Mouse (Mus musculus) embryonic facial prominence, embryonic 12.5 days (tissue): ENCODE results near the gene Tceanc2. TPM values are rescaled to one million over a fixed set of nuclear protein-coding genes. Genes with fewer than 3 reads are reported as not detected.

Experiments
- ATAC-seq: fragments of 200-750 bp; cut with Nextera tagmentation; 2 replicates; pipeline ENCODE4 v1.8.0; 2017; ENCODE audit not compliant: insufficient number of reproducible peaks, insufficient read depth, low FRiP score, low TSS enrichment
- H3K27ac ChIP-seq: fragments of 300-500 bp; sonication (generic); 2 replicates; pipeline ENCODE4 v1.5.1; 2016; ENCODE audit warnings: mild to moderate bottlenecking
- H3K27me3 ChIP-seq: fragments of 300-500 bp; sonication (generic); 2 replicates; pipeline ENCODE4 v1.6.1; 2016; ENCODE audit warnings: mild to moderate bottlenecking, moderate library complexity
- H3K36me3 ChIP-seq: fragments of 300-500 bp; sonication (generic); 2 replicates; pipeline ENCODE4 v1.6.1; 2016; ENCODE audit warnings: mild to moderate bottlenecking
- H3K4me1 ChIP-seq: fragments of 300-500 bp; sonication (generic); 2 replicates; pipeline ENCODE4 v1.6.1; 2016
- H3K4me2 ChIP-seq: fragments of 300-500 bp; sonication (generic); replicated peaks from 2 replicates; pipeline ENCODE4 v1.6.1; 2016; ENCODE audit warnings: mild to moderate bottlenecking, moderate library complexity
- H3K4me3 ChIP-seq: fragments of 300-500 bp; sonication (generic); 2 replicates; pipeline ENCODE4 v1.5.1; 2016; ENCODE audit warnings: mild to moderate bottlenecking
- H3K9ac ChIP-seq: fragments of 300-500 bp; sonication (generic); 2 replicates; pipeline ENCODE4 v1.6.1; 2016; ENCODE audit warnings: mild to moderate bottlenecking, moderate library complexity
- H3K9me3 ChIP-seq: fragments of 300-500 bp; sonication (generic); 2 replicates; pipeline ENCODE4 v1.6.1; 2016; ENCODE audit warnings: mild to moderate bottlenecking, moderate library complexity
- WGBS: fragments of 180-500 bp; shearing (Covaris S2); methylation state at CpG from one replicate; pipeline ENCODE4 v1.1.7; 2016; 5-methylcytosine and 5-hydroxymethylcytosine counted together
- polyA plus RNA-seq: library from polyadenylated mRNA; unstranded; fragments of >200 nt; fragmentation: Nextera tagmentation; extraction: Ambion mirVana; gene quantifications from 2 replicates; pipeline ENCODE4 v1.2.1, GENCODE M21; 2016

The Tceanc2 gene
- polyA plus RNA-seq, 1 experiment from 2014 or later: 24.7 TPM

DNA sequence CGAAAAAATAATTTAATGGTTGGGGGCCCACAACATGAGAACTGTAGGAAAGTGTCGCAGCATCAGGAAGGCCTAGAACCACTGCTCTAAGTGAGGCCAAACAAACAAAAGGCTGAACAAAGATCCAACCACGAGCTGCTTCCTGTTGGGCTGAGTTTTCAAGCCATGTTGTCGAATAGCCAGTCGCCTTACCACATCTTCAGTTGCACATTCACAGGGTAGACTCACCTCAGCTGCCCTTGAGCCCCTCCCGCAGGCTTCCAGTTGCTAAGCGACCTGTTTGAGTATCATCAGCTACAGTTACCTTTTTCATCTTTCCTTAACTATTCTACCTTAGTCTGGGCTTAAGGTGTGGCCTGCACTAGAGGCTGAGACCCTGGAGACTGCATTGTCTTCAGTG, 24.1 kb upstream of the Tceanc2 start:
- ATAC-seq: no peak
- Histone ChIP-seq H3K27ac (no peak overlapping the region), H3K27me3 (no peaks in the 10 kb centered on the region), H3K36me3 (peaks cover 82% of the 10 kb centered on the region), H3K4me3 (no peak overlapping the region), H3K4me2 (no peak overlapping the region), H3K9me3 (no peaks in the 10 kb centered on the region), H3K9ac (no peak overlapping the region), H3K4me1 (no peaks in the 10 kb centered on the region)
- WGBS: 89% methylated on average over 7 of the region's 7 CpGs

DNA sequence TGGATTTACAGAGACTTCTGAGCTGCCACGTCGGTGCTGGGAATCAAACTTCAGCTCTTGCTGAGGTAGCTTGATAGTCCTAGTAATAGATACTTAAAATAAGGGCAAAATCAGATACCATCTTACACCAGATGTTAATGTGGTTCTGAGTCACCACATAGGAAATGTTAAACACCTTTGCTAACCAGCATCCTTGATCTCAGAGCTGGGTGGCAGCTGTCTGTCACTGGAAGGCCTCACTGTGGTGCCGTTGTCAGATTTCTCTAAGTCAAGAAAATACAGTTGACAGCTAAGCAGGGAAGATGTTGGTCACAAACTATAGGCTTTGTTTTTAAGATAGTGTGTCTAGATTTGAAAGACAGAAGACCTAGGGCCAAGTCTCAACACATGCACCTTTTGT, 22.9 kb upstream of the Tceanc2 start:
- Histone ChIP-seq H3K4me1 (no peaks in the 10 kb centered on the region), H3K36me3 (peaks cover 87% of the 10 kb centered on the region), H3K9ac (no peak overlapping the region), H3K27me3 (no peaks in the 10 kb centered on the region), H3K4me3 (no peak overlapping the region), H3K4me2 (no peak overlapping the region), H3K27ac (no peak overlapping the region), H3K9me3 (no peaks in the 10 kb centered on the region)
- 91% methylated on average over 3 of the region's 3 CpGs for WGBS
- ATAC-seq: no peak

DNA sequence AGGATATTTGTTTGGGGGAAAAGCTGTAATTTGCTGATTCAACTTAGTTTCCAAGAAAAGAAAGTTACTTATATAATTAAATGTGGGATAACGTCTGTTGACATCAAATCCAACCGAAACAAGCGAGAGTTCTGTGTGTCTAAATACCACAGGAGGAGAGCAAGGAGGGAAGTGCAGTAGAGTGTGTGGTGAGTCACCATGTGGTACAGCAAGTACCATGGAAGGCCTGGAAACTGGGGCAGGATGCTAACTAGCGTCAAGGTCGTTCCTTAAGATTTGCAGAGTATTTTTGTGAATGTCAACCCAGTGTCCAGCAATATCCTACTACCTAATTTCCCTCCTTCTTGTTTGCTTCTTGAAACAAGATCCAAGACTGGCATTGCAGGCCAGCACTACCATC, 19.2 kb upstream of the Tceanc2 start:
- H3K36me3 ChIP-seq: peaks cover 82% of the 10 kb centered on the region
- WGBS: 92% methylated on average over 5 of the region's 5 CpGs
- ATAC-seq: no peak

DNA sequence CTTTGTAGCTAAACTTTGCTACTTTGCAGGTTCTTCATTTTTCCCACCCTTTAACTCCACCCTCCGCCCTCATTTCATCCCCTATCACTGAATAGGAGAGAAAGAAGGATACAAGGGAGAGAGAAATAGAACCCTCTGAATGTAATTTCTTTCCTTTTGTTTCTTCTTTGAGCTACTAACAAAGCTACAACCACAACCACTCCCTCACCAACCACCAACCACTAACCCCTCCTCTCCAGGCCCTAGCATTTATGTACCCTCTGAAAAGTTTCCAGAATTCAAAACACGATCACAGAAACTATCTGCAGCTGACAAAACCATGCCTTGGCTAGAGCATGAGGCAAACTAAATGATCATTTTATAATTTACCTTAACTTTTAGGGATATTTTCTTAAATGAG, 17.5 kb upstream of the Tceanc2 start:
- Histone ChIP-seq H3K27me3 (no peaks in the 10 kb centered on the region), H3K36me3 (peaks cover 77% of the 10 kb centered on the region), H3K4me2 (no peak overlapping the region), H3K4me1 (no peaks in the 10 kb centered on the region), H3K27ac (no peak overlapping the region), H3K9me3 (no peaks in the 10 kb centered on the region), H3K4me3 (no peak overlapping the region), H3K9ac (no peak overlapping the region)
- WGBS: 86% methylated on average over 2 of the region's 2 CpGs
- no peak for ATAC-seq

More for the DNA sequence above, 19.2 kb upstream of the Tceanc2 start:
- no peak overlapping the region for H3K4me2 ChIP-seq
- no peak overlapping the region for H3K4me3 ChIP-seq
- H3K4me1 ChIP-seq: no peaks in the 10 kb centered on the region
- H3K9ac ChIP-seq: no peak overlapping the region
- no peak overlapping the region for H3K27ac ChIP-seq
- no peaks in the 10 kb centered on the region for H3K9me3 ChIP-seq
- H3K27me3 ChIP-seq: no peaks in the 10 kb centered on the region

DNA sequence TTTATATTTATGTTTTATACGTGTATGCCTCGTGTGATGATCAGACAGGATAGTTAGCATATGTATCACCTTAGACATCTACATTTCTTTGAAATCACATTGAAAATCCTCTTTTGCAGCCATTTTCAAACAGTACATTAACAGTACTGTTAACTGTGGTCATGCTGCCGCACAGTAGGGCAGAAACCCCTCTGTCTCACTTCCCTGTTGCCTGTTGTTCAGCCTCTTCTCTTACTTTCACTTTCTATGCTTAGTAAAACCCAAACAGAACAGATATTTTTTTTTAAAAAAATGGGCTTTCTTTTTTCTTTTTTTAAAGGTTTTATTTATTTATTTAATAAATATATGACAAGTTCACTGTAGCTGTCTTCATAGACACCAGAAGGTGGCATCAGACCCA, 14.9 kb upstream of the Tceanc2 start:
- H3K4me3 ChIP-seq: no peak overlapping the region
- H3K9me3 ChIP-seq: no peaks in the 10 kb centered on the region
- H3K27ac ChIP-seq: no peak overlapping the region
- ATAC-seq: no peak
- peaks cover 73% of the 10 kb centered on the region for H3K36me3 ChIP-seq
- no peaks in the 10 kb centered on the region for H3K4me1 ChIP-seq
- 94% methylated on average over 3 of the region's 3 CpGs for WGBS
- no peak overlapping the region for H3K9ac ChIP-seq
- H3K27me3 ChIP-seq: no peaks in the 10 kb centered on the region
- H3K4me2 ChIP-seq: no peak overlapping the region

DNA sequence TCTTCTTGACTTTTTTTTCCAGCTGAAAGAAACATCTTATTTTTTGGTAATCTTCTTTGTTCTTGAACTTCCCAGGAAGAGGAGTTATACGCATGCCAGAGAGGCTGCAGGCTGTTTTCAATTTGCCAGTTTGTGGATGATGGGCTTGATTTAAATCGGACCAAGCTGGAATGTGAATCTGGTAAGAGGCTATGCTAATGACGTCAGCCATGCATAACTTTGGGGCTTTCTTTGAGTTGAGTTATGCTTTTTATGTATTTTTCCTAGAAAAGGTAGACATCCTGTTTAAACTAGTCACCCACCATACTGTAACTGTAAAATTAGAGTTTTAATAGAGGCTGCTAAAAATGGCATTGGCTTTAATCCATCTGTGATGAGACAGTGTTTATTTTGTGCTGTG, 6.8 kb upstream of the Tceanc2 start:
- Histone ChIP-seq H3K4me2 (no peak overlapping the region), H3K27me3 (no peaks in the 10 kb centered on the region), H3K36me3 (peaks cover 39% of the 10 kb centered on the region), H3K4me1 (peaks cover 21% of the 10 kb centered on the region), H3K9me3 (no peaks in the 10 kb centered on the region), H3K27ac (peak overlapping the region; percentile 90), H3K4me3 (no peak overlapping the region), H3K9ac (no peak overlapping the region)
- WGBS: 27% methylated on average over 3 of the region's 3 CpGs
- no peak for ATAC-seq

DNA sequence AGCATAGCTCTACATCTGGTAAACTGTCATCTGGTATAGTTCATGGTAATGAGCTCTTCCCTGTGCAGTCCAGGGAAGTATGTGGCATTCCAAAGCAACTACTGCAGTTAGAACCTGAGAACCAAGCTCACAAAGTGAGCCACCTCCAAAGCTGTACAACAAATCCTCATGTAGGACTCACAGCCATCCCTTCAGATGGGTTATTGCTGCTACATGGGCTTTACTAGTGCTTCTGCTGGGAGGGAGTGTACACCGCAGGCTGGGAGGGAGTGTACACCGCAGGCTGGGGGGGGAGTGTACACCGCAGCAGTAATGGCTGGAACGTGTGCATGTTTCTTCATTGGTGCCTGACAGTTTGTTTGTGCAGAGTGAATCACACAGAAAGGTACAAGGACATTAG, 4.3 kb upstream of the Tceanc2 start:
- Histone ChIP-seq H3K9me3 (no peaks in the 10 kb centered on the region), H3K4me2 (no peak overlapping the region), H3K4me3 (no peak overlapping the region), H3K27ac (peak overlapping the region; percentile 41; the same call in 1 of the 2 replicates), H3K27me3 (no peaks in the 10 kb centered on the region), H3K4me1 (peaks cover 30% of the 10 kb centered on the region), H3K9ac (no peak overlapping the region), H3K36me3 (peaks cover 18% of the 10 kb centered on the region)
- ATAC-seq: no peak
- 85% methylated on average over 4 of the region's 4 CpGs for WGBS

DNA sequence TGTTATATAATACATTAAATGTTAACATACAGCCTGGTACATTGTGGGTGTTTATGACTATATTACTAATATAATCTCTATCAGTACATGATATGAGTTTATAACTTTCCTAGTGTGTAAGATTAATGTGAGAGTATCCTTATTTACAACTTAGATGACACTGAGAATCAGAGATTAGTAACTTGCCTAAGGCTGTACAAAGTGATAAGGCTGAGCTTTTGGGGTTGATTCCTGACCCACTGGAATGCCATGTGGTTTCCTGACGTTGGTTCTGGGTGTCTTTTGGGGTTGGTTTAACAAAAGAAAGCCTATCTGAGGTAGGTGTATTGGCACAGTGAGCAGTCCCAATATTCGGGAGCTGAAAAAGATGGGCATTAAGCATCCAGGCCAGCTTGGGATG, 3.9 kb upstream of the Tceanc2 start:
- H3K9ac ChIP-seq: no peak overlapping the region
- H3K27ac ChIP-seq: peak overlapping the region; percentile 41; the same call in 1 of the 2 replicates
- no peak for ATAC-seq
- no peaks in the 10 kb centered on the region for H3K27me3 ChIP-seq
- H3K36me3 ChIP-seq: peaks cover 15% of the 10 kb centered on the region
- no peak overlapping the region for H3K4me3 ChIP-seq
- H3K9me3 ChIP-seq: no peaks in the 10 kb centered on the region
- H3K4me1 ChIP-seq: peaks cover 31% of the 10 kb centered on the region
- H3K4me2 ChIP-seq: no peak overlapping the region
- 50% methylated on average over 2 of the region's 2 CpGs for WGBS

DNA sequence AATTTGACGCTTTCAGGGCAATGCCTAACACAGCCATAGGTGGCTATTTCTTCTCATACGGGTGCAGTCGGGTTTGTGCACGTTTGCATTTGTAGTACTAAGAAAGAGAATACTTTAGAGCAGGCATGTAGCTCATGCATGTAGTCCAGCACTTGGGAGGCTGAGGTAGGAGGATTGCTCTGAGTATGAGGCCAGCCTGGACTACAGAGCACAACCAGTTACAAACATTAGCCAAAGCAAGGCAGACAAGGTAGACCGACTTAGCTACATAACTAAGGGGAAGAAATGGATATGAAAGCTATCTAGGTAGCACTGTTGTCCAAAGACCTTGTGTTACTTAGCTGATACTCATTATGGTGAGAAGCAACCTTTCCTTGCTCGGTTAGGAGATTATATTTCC, 3.0 kb upstream of the Tceanc2 start:
- no peak for ATAC-seq
- Histone ChIP-seq H3K27me3 (no peaks in the 10 kb centered on the region), H3K4me3 (no peak overlapping the region), H3K4me2 (no peak overlapping the region), H3K27ac (no peak overlapping the region), H3K9ac (no peak overlapping the region), H3K9me3 (no peaks in the 10 kb centered on the region), H3K4me1 (peaks cover 40% of the 10 kb centered on the region), H3K36me3 (peaks cover 7% of the 10 kb centered on the region)
- WGBS: 75% methylated on average over 6 of the region's 6 CpGs

DNA sequence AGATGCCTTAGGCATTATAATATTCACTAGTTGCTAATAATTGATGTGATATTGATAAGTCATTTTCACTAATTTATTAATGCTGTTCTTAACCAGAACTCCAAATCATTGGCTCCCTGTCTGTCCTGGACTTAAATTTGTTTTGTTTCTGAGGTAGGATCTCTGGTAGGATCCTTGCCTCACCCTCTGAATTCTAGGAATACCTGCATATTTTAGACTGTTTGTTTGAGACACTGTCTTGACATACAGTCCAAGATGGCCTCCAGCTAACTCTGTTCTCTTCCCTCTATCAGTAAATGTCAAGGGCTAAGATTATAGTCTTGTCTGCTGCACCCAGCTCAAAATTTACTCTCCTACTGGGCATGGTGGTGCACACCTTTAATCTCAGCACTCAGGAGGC, 1.8 kb upstream of the Tceanc2 start:
- Histone ChIP-seq H3K9ac (no peak overlapping the region), H3K27ac (no peak overlapping the region), H3K4me2 (peak overlapping the region; percentile 76; the same call in 1 of the 2 replicates), H3K36me3 (peaks cover 6% of the 10 kb centered on the region; the same call in 1 of the 2 replicates), H3K9me3 (no peaks in the 10 kb centered on the region), H3K27me3 (no peaks in the 10 kb centered on the region), H3K4me3 (no peak overlapping the region), H3K4me1 (peaks cover 41% of the 10 kb centered on the region)
- no peak for ATAC-seq

DNA sequence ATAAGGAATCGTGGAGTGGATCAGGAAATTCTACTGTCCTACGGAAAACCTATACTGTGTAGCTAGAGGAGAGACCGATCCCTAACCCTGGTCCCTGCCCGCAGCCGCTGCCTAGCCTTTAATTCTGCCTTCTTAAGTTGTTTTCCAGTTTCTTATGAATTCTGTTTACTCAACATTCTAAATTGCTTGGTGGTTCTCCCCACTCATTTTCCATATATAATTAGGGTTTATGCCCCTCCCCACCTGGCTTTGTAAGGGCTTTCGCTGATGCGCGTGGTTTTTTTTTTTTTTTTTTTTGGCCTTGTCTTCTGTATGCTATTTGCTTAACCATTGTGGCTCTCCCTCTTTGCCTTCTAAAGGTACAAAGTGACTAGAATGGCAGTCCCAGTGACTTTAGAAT, 645 bp upstream of the Tceanc2 start:
- H3K36me3 ChIP-seq: peaks cover 18% of the 10 kb centered on the region; the same call in 1 of the 2 replicates
- peak overlapping the region; percentile 98 for H3K27ac ChIP-seq
- H3K27me3 ChIP-seq: no peaks in the 10 kb centered on the region
- WGBS: 7% methylated on average over 8 of the region's 8 CpGs
- H3K4me3 ChIP-seq: peak overlapping the region; percentile 98
- no peaks in the 10 kb centered on the region for H3K9me3 ChIP-seq
- peaks cover 35% of the 10 kb centered on the region for H3K4me1 ChIP-seq
- H3K4me2 ChIP-seq: peak overlapping the region; percentile 76
- peak overlapping the region; percentile 93 for H3K9ac ChIP-seq
- no peak for ATAC-seq

DNA sequence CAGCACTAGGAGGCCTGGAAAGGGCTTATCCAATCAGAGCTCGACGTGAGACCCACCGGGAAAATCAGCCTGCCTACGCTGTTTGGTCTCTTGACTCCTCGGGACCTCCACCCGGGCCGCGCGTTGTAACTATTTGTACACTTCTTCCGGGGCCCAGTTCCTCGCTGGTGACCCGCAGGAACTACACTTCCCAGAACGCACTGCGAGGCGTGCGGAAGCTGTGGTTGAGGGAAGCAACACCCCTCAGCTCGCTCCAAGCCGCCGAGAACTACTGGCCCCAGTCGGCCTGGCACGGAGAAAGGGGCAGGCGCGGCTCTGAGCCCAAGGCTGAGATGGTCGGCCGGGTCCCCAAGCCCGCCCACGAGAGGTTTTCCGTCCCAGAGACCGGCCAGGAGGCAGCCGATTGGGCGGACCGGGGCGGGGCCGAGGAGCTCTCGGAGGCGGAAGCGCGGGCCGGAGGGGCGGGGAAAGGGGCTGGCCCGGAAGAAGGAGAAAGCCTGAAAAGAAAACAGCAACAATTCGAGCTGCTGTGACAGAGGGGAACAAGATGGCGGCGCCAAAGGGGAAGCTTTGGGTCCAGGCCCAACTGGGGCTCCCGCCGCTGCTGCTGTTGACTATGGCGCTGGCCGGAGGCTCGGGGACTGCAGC, 610 bp downstream of the Tceanc2 start, which contains the start of gene Tmem59:
TSS of gene Tmem59 (plus strand) at position 218 of the 648 bp plus-strand sequence.
- H3K9me3 ChIP-seq: no peaks in the 10 kb centered on the region
- peak; percentile 92 for ATAC-seq
- peaks cover 19% of the 10 kb centered on the region for H3K36me3 ChIP-seq

More for the DNA sequence above, 610 bp downstream of the Tceanc2 start, which contains the start of gene Tmem59:
- Histone ChIP-seq H3K4me3 (peak within 1 kb of the TSS; percentile 98), H3K4me2 (peak within 1 kb of the TSS; percentile 76), H3K4me1 (peaks cover 34% of the 10 kb centered on the region), H3K27ac (peak within 1 kb of the TSS; percentile 98), H3K27me3 (no peaks in the 10 kb centered on the region), H3K9ac (peak within 1 kb of the TSS; percentile 93)
- WGBS: under 1% methylated on average over 49 of the region's 49 CpGs
